Mouse (Mus musculus): ENCODE results near the gene Iqck.

DNA sequence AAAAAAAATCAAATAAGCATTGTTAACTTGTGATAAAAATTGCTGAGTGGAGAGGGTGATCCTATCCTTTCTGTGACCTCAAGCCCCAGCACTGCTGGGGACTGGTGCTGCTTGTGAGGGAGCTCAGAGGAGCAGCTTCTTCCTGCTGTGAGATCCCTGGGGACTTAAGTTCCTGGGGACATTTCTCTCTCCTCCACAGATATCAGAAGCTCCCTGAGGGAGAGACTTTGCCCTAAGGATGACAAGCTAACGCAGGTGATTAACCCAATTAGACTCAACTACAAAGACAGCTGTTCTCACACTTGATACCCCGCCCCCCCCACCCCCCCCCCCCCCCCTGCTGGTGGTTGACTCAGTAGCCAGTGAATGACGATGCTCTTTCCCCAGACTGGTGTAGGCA, 109.2 kb downstream of the Iqck start:
- TF ChIP-seq CTCF (IDR thresholded peaks at IDR 0.05; ENCODE audit: borderline replicate concordance, insufficient read depth, low read depth, low read length) (no peak), POLR2A (IDR thresholded peaks at IDR 0.05; ENCODE audit: borderline replicate concordance, insufficient read depth, low read length) (no peak)

All from cerebellum, adult 2 months (tissue).